Mouse (Mus musculus) stomach, embryonic 16.5 days (tissue): ENCODE measurements around the gene Gm5485. TPM values are rescaled to one million over a fixed set of nuclear protein-coding genes. Genes with fewer than 3 reads are reported as not detected.

Source experiments
- ATAC-seq: fragments of 200-750 bp; cut with Nextera tagmentation; 2 replicates; pipeline ENCODE4 v1.8.0; 2017; ENCODE audit warnings: moderate number of reproducible peaks, moderate TSS enrichment; ENCODE audit not compliant: insufficient read depth, low FRiP score
- H3K27ac ChIP-seq: fragments of 300-500 bp; sonication (generic); 2 replicates; pipeline ENCODE4 v1.5.1; 2014; ENCODE audit warnings: low read length
- H3K27me3 ChIP-seq: fragments of 300-500 bp; sonication (generic); 2 replicates; pipeline ENCODE4 v1.6.1; 2014; ENCODE audit warnings: low read length, control low read depth, mixed read lengths; ENCODE audit not compliant: control insufficient read depth, insufficient read depth
- H3K36me3 ChIP-seq: fragments of 300-500 bp; sonication (generic); 2 replicates; pipeline ENCODE4 v1.6.1; 2014; ENCODE audit warnings: low read length; ENCODE audit not compliant: control insufficient read depth, insufficient read depth
- H3K4me1 ChIP-seq: fragments of 300-500 bp; sonication (generic); 2 replicates; pipeline ENCODE4 v1.6.1; 2014; ENCODE audit warnings: low read length, control low read depth, mixed read lengths; ENCODE audit not compliant: control insufficient read depth, insufficient read depth
- H3K4me2 ChIP-seq: fragments of 300-500 bp; sonication (generic); 2 replicates; pipeline ENCODE4 v1.6.1; 2014; ENCODE audit warnings: low read depth, low read length, mixed read lengths
- H3K4me3 ChIP-seq: fragments of 300-500 bp; sonication (generic); replicated peaks from 2 replicates; pipeline ENCODE4 v1.5.1; 2014; ENCODE audit warnings: mild to moderate bottlenecking, low read length
- H3K9ac ChIP-seq: fragments of 300-500 bp; sonication (generic); 2 replicates; pipeline ENCODE4 v1.6.1; 2014; ENCODE audit warnings: low read length
- H3K9me3 ChIP-seq: fragments of 300-500 bp; sonication (generic); replicated peaks from 2 replicates; pipeline ENCODE4 v1.6.1; 2016; ENCODE audit warnings: low read length, control low read depth; ENCODE audit not compliant: control insufficient read depth
- WGBS: fragments of 180-500 bp; shearing (Covaris S2); extraction: QIAGEN DNeasy Blood & Tissue Kit; methylation state at CpG from one replicate; pipeline ENCODE4 v1.1.7; 2014; 5-methylcytosine and 5-hydroxymethylcytosine counted together
- polyA plus RNA-seq: library from polyadenylated mRNA; unstranded; fragments of >200 nt; fragmentation: Nextera tagmentation; extraction: Ambion mirVana; gene quantifications from 2 replicates; pipeline ENCODE4 v1.2.1, GENCODE M21; 2015

The Gm5485 gene
- polyA plus RNA-seq, 1 experiment from 2014 or later = 0.23 TPM

- Histone ChIP-seq H3K27me3 (no peaks in the 10 kb centered on the region), H3K9ac (no peak overlapping the region), H3K27ac (no peak overlapping the region), H3K36me3 (no peaks in the 10 kb centered on the region), H3K4me1 (no peaks in the 10 kb centered on the region), H3K4me3 (no peak overlapping the region), H3K4me2 (no peak overlapping the region), H3K9me3 (no peaks in the 10 kb centered on the region)
- WGBS = 40% methylated on average over 2 of the region's 2 CpGs
- ATAC-seq = no peak
Measured at GRCm38 (mm10) chr16:48422501-48422900, 10.3 kb upstream of the Gm5485 start.

- no peaks in the 10 kb centered on the region for H3K27me3 ChIP-seq
- no peaks in the 10 kb centered on the region for H3K9me3 ChIP-seq
- H3K4me3 ChIP-seq = no peak overlapping the region
- H3K4me1 ChIP-seq = no peaks in the 10 kb centered on the region
- H3K9ac ChIP-seq = no peak overlapping the region
- no peaks in the 10 kb centered on the region for H3K36me3 ChIP-seq
- 61% methylated on average over 2 of the region's 2 CpGs for WGBS
- ATAC-seq = no peak
- H3K27ac ChIP-seq = no peak overlapping the region
- H3K4me2 ChIP-seq = no peak overlapping the region
Measured at GRCm38 (mm10) chr16:48419035-48419434, 6.8 kb upstream of the Gm5485 start.

GRCm38 (mm10) chr16:48418557-48418956 lies 6.3 kb upstream of the Gm5485 start:
- ATAC-seq = no peak
- 46% methylated on average over 3 of the region's 3 CpGs for WGBS

GRCm38 (mm10) chr16:48410125-48410524 lies 2.1 kb downstream of the Gm5485 start:
- WGBS = 30% methylated on average over 3 of the region's 3 CpGs
- Histone ChIP-seq H3K9ac (no peak overlapping the region), H3K36me3 (no peaks in the 10 kb centered on the region), H3K9me3 (no peaks in the 10 kb centered on the region), H3K4me3 (no peak overlapping the region), H3K27ac (peak overlapping the region; percentile 12; the same call in 1 of the 2 replicates), H3K4me1 (peaks cover 12% of the 10 kb centered on the region), H3K27me3 (no peaks in the 10 kb centered on the region), H3K4me2 (peak overlapping the region; percentile 47; the same call in 1 of the 2 replicates)
- ATAC-seq = peak; percentile 88

More at GRCm38 (mm10) chr16:48418557-48418956, 6.3 kb upstream of the Gm5485 start:
- Histone ChIP-seq H3K36me3 (no peaks in the 10 kb centered on the region), H3K9ac (no peak overlapping the region), H3K27ac (no peak overlapping the region), H3K27me3 (no peaks in the 10 kb centered on the region), H3K9me3 (no peaks in the 10 kb centered on the region), H3K4me3 (no peak overlapping the region), H3K4me1 (no peaks in the 10 kb centered on the region), H3K4me2 (no peak overlapping the region)

GRCm38 (mm10) chr16:48409580-48409979 lies 2.6 kb downstream of the Gm5485 start:
- peak; percentile 8; the same call in 1 of the 2 replicates for ATAC-seq
- peak overlapping the region; percentile 35 for H3K4me3 ChIP-seq
- WGBS = 25% methylated on average over 7 of the region's 7 CpGs

GRCm38 (mm10) chr16:48405674-48406403 lies 6.4 kb downstream of the Gm5485 start:
- no peak overlapping the region for H3K4me2 ChIP-seq
- WGBS = 66% methylated on average over 10 of the region's 10 CpGs
- no peak overlapping the region for H3K27ac ChIP-seq
- no peak overlapping the region for H3K4me3 ChIP-seq
- no peaks in the 10 kb centered on the region for H3K36me3 ChIP-seq
- H3K9me3 ChIP-seq = no peaks in the 10 kb centered on the region
- H3K4me1 ChIP-seq = peaks cover 7% of the 10 kb centered on the region
- no peak overlapping the region for H3K9ac ChIP-seq
- no peaks in the 10 kb centered on the region for H3K27me3 ChIP-seq
- ATAC-seq = no peak

More at GRCm38 (mm10) chr16:48409580-48409979, 2.6 kb downstream of the Gm5485 start:
- Histone ChIP-seq H3K4me1 (peaks cover 12% of the 10 kb centered on the region), H3K27ac (no peak overlapping the region; the same call in 1 of the 2 replicates), H3K9me3 (no peaks in the 10 kb centered on the region), H3K4me2 (peak overlapping the region; percentile 47), H3K36me3 (no peaks in the 10 kb centered on the region), H3K9ac (0 out of 2 replicates have a peak overlapping the region, but pooled peaks have one; percentile 6), H3K27me3 (no peaks in the 10 kb centered on the region)

- Histone ChIP-seq H3K27ac (no peak overlapping the region), H3K9ac (no peak overlapping the region), H3K36me3 (no peaks in the 10 kb centered on the region), H3K4me3 (no peak overlapping the region), H3K27me3 (no peaks in the 10 kb centered on the region), H3K4me1 (no peaks in the 10 kb centered on the region), H3K4me2 (no peak overlapping the region), H3K9me3 (no peaks in the 10 kb centered on the region)
- no peak for ATAC-seq
Measured at GRCm38 (mm10) chr16:48404009-48404408, 8.2 kb downstream of the Gm5485 start.

- ATAC-seq = no peak
- H3K27me3 ChIP-seq = no peaks in the 10 kb centered on the region
- H3K9ac ChIP-seq = no peak overlapping the region
- H3K4me1 ChIP-seq = no peaks in the 10 kb centered on the region
- no peaks in the 10 kb centered on the region for H3K36me3 ChIP-seq
- no peak overlapping the region for H3K4me2 ChIP-seq
- H3K4me3 ChIP-seq = no peak overlapping the region
- no peaks in the 10 kb centered on the region for H3K9me3 ChIP-seq
- no peak overlapping the region for H3K27ac ChIP-seq
- 62% methylated on average over 3 of the region's 3 CpGs for WGBS
Measured at GRCm38 (mm10) chr16:48403423-48403822, 8.8 kb downstream of the Gm5485 start.

- ATAC-seq = no peak
- H3K27me3 ChIP-seq = no peaks in the 10 kb centered on the region
- H3K4me3 ChIP-seq = no peak overlapping the region
- H3K9ac ChIP-seq = no peak overlapping the region
- H3K27ac ChIP-seq = no peak overlapping the region
- no peaks in the 10 kb centered on the region for H3K4me1 ChIP-seq
- 57% methylated on average over 4 of the region's 4 CpGs for WGBS
- H3K9me3 ChIP-seq = no peaks in the 10 kb centered on the region
- H3K36me3 ChIP-seq = no peaks in the 10 kb centered on the region
- no peak overlapping the region for H3K4me2 ChIP-seq
Measured at GRCm38 (mm10) chr16:48402963-48403362, 9.3 kb downstream of the Gm5485 start.
